Mouse (Mus musculus) liver, postnatal 0 days (tissue): ENCODE results near the gene Appl1.

Experiments
- CTCF ChIP-seq: sonication (generic); IDR thresholded peaks from 2 replicates; pipeline ENCODE4 v1.5.1; 2016; ENCODE audit warnings: antibody characterized with exemption, low read depth
- EP300 ChIP-seq: IDR thresholded peaks from 2 replicates; pipeline ENCODE4 v1.6.1; 2016; ENCODE audit warnings: antibody characterized with exemption, low read depth, mild to moderate bottlenecking

- TF ChIP-seq EP300: no peak
- no peak; the same call in 1 of the 2 replicates for TF ChIP-seq CTCF
Measured at GRCm38 (mm10) chr14:27011561-27011960, 40.5 kb upstream of the Appl1 start.
